Mouse (Mus musculus): ENCODE results near the gene Pcsk2.

GRCm38 (mm10) chr2:143776448-143776847, 230.5 kb downstream of the Pcsk2 start:
- TF ChIP-seq EP300 (IDR thresholded peaks at IDR 0.05; ENCODE audit: low read depth) = no peak
- peak; percentile 54 for TF ChIP-seq CTCF (IDR thresholded peaks at IDR 0.05; ENCODE audit: low read depth)
